Mouse (Mus musculus) liver, embryonic 15.5 days (tissue): Measurements from ENCODE around the gene Zfp61. TPM values are rescaled to one million over a fixed set of nuclear protein-coding genes. Genes with fewer than 3 reads are reported as not detected.

Source experiments
- ATAC-seq: fragments of 200-750 bp; cut with Nextera tagmentation; 2 replicates; pipeline ENCODE4 v1.8.0; 2017; ENCODE audit warnings: moderate number of reproducible peaks, mild to moderate bottlenecking, moderate library complexity; ENCODE audit not compliant: insufficient read depth
- H3K27ac ChIP-seq: fragments of 300-500 bp; sonication (generic); replicated peaks from 2 replicates; pipeline ENCODE4 v1.5.1; 2015; ENCODE audit warnings: mild to moderate bottlenecking, inconsistent platforms
- H3K27me3 ChIP-seq: fragments of 300-500 bp; sonication (generic); 2 replicates; pipeline ENCODE4 v1.6.1; 2015; ENCODE audit warnings: mild to moderate bottlenecking, inconsistent platforms
- H3K36me3 ChIP-seq: fragments of 300-500 bp; sonication (generic); replicated peaks from 2 replicates; pipeline ENCODE4 v1.6.1; 2015; ENCODE audit warnings: moderate library complexity, mild to moderate bottlenecking, inconsistent platforms
- H3K4me1 ChIP-seq: fragments of 300-500 bp; sonication (generic); replicated peaks from 2 replicates; pipeline ENCODE4 v1.6.1; 2015; ENCODE audit warnings: inconsistent platforms
- H3K4me2 ChIP-seq: fragments of 300-500 bp; sonication (generic); 2 replicates; pipeline ENCODE4 v1.6.1; 2015; ENCODE audit warnings: moderate library complexity, mild to moderate bottlenecking, inconsistent platforms
- H3K4me3 ChIP-seq: fragments of 300-500 bp; sonication (generic); replicated peaks from 2 replicates; pipeline ENCODE4 v1.5.1; 2015; ENCODE audit warnings: mild to moderate bottlenecking, inconsistent platforms
- H3K9ac ChIP-seq: fragments of 300-500 bp; sonication (generic); 2 replicates; pipeline ENCODE4 v1.6.1; 2015; ENCODE audit warnings: moderate library complexity, mild to moderate bottlenecking, inconsistent platforms
- H3K9me3 ChIP-seq: fragments of 300-500 bp; sonication (generic); replicated peaks from 2 replicates; pipeline ENCODE4 v1.6.1; 2016; ENCODE audit warnings: inconsistent platforms
- WGBS: fragments of 180-500 bp; shearing (Covaris S2); methylation state at CpG from one replicate; pipeline ENCODE4 v1.1.7; 2015; ENCODE audit warnings: mixed read lengths; ENCODE audit not compliant: insufficient replicate concordance; 5-methylcytosine and 5-hydroxymethylcytosine counted together
- polyA plus RNA-seq: library from polyadenylated mRNA; unstranded; fragments of >200 nt; fragmentation: Nextera tagmentation; extraction: Ambion mirVana; gene quantifications from 2 replicates; pipeline ENCODE4 v1.2.1, GENCODE M21; 2015

Zfp61 gene
- polyA plus RNA-seq, 1 experiment from 2014 or later, result 2.6 TPM

DNA sequence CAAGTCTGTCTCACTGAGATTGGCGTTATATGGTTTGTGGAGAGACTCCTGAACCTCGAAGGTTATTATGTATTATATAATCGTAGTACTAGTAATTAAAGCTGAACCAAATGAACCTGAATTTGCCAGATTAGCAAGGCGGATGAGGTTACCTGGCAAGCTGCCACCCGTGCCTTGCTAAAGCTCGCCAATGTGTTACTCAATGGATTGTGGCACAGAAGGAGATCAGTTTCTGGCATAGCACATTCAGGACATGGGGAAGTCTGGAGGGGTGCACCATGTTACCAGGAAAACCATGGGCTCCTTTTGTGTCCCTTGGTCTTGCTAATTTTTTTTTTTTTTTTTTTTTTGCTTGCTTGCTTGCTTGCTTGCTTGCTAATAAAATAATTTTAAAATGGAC, 24.2 kb upstream of the Zfp61 start:
- H3K9me3 ChIP-seq, result no peaks in the 10 kb centered on the region
- H3K36me3 ChIP-seq, result no peaks in the 10 kb centered on the region
- 74% methylated on average over 6 of the region's 6 CpGs for WGBS
- ATAC-seq, result no peak
- H3K4me2 ChIP-seq, result no peak overlapping the region
- no peak overlapping the region for H3K27ac ChIP-seq
- no peak overlapping the region for H3K9ac ChIP-seq
- H3K27me3 ChIP-seq, result peaks cover 22% of the 10 kb centered on the region
- no peaks in the 10 kb centered on the region for H3K4me1 ChIP-seq
- no peak overlapping the region for H3K4me3 ChIP-seq

DNA sequence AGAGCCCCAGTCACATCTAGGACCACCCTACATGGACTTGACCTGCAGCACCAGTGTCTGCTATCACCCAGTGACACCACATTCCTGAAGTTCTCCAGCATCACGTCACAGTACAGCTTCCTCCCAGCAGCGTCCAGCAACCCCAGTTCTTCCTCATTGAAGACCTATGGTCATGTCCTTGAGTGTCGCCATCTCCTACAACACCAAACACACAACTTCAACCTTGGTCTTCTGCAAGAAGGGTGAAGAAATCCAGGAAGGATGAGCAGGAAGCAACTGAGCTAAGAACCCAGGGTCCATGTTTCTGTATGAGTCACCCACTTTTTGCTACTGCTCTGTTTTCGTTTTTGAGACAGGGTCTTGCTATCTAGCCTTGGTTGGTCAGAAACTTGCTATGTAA, 21.6 kb upstream of the Zfp61 start:
- H3K36me3 ChIP-seq, result no peaks in the 10 kb centered on the region
- H3K27ac ChIP-seq, result no peak overlapping the region
- H3K4me2 ChIP-seq, result no peak overlapping the region
- H3K4me3 ChIP-seq, result no peak overlapping the region
- no peaks in the 10 kb centered on the region for H3K9me3 ChIP-seq
- no peak overlapping the region for H3K9ac ChIP-seq
- H3K4me1 ChIP-seq, result no peaks in the 10 kb centered on the region
- 68% methylated on average over 4 of the region's 4 CpGs for WGBS
- ATAC-seq, result no peak
- peaks cover 22% of the 10 kb centered on the region for H3K27me3 ChIP-seq

DNA sequence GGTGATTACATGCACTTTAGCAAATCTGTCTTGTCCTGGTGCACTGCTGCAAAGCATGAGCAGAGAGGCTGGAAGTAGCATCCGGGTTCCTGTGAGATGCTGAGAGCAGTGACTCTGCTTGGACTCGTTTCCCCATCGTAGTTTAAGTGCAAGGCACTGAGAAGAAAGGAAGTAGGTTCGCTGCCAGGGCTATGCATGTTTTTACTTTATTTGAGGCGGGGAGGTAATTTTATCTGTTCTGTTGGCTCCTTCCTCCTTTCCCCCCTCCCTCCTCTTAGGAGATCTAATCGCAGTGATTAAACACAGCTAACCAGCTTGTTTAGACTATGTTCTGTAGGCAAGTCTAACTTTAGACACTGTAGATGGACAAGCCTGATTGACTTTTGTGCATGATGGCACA, 17.9 kb upstream of the Zfp61 start:
- no peak overlapping the region for H3K4me2 ChIP-seq
- H3K9ac ChIP-seq, result no peak overlapping the region
- no peaks in the 10 kb centered on the region for H3K27me3 ChIP-seq
- no peak for ATAC-seq
- WGBS, result 19% methylated on average over 6 of the region's 6 CpGs
- no peak overlapping the region for H3K4me3 ChIP-seq
- H3K36me3 ChIP-seq, result no peaks in the 10 kb centered on the region
- no peaks in the 10 kb centered on the region for H3K9me3 ChIP-seq
- H3K27ac ChIP-seq, result no peak overlapping the region
- peaks cover 14% of the 10 kb centered on the region for H3K4me1 ChIP-seq

DNA sequence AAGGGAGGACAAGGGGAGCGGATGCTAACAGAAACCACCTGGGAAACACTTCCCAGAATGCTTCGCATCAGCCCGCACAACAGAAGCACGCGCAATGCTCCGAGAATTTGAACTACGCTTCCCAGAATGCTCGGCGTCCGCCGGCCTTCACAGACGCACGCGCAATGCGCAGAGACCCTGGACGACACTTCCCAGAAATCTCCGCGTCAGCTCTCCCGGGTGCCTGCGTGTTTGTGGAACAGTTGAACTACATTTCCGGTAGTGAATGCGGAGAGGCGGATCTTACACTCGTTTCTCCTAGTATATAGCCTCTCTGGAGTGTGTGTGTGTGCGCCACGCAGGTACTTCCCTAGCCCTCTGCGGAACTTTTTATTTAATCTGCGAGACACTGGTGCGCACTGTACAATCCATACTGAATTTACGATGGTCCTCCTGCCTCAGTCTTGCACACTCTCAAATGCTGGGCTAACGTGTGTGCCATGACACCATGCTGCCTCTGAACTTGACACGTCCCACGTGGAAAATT, 15.6 kb upstream of the Zfp61 start, which contains the start of gene Zfp94:
Gene Zfp94 (minus strand): TSS at position 100 of the 526 bp plus-strand sequence.
- WGBS, result under 1% methylated on average over 33 of the region's 33 CpGs
- peak; percentile 91 for ATAC-seq

DNA sequence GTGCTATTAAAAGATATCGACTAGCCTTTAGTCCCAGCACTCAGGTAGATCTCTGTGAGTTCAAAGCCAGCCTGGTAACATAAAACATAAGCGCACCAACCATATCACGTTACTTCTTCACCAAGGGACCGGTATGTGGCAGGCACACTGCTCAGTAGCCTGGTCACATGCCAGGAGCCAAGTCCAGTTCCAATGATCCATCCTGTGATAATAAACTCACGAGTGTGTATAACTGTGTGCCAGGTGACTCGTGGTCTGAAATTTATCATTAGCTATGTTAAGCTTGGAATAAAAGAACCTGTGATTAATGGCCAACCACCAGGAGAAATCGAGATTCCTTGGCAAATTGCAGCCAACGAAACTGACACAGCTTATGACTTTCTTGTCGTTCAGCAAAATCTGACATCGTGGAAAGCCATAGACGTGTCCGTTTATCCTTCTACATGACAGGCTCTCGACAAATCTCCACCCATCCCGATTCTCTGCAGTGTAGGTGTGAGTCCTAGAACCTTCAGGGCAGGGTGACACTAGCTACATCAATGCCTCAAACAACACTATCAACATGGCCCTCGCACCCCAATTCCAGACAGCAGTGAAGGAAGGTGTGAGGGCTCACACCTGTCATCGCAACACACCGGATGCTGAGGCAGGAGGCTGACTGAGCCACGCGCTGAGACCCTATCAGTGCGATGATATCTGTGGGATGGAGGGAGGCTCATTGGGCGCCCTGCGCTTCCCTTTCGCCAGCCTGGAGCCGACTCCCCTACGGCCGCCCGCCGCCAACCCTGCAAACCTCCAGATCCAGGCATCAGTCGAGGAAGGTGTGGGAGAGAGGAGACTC, 14.9 kb upstream of the Zfp61 start:
- peak; percentile 59; the same call in 1 of the 2 replicates for ATAC-seq
- 25% methylated on average over 29 of the region's 29 CpGs for WGBS

More for the DNA sequence above, 15.6 kb upstream of the Zfp61 start, which contains the start of gene Zfp94:
- H3K4me2 ChIP-seq, result peak within 1 kb of the TSS; percentile 88
- H3K4me3 ChIP-seq, result peak within 1 kb of the TSS; percentile 71
- H3K4me1 ChIP-seq, result peaks cover 14% of the 10 kb centered on the region
- H3K9me3 ChIP-seq, result no peaks in the 10 kb centered on the region
- no peaks in the 10 kb centered on the region for H3K27me3 ChIP-seq
- no peaks in the 10 kb centered on the region for H3K36me3 ChIP-seq
- peak within 1 kb of the TSS; percentile 62 for H3K9ac ChIP-seq
- H3K27ac ChIP-seq, result peak within 1 kb of the TSS; percentile 74

DNA sequence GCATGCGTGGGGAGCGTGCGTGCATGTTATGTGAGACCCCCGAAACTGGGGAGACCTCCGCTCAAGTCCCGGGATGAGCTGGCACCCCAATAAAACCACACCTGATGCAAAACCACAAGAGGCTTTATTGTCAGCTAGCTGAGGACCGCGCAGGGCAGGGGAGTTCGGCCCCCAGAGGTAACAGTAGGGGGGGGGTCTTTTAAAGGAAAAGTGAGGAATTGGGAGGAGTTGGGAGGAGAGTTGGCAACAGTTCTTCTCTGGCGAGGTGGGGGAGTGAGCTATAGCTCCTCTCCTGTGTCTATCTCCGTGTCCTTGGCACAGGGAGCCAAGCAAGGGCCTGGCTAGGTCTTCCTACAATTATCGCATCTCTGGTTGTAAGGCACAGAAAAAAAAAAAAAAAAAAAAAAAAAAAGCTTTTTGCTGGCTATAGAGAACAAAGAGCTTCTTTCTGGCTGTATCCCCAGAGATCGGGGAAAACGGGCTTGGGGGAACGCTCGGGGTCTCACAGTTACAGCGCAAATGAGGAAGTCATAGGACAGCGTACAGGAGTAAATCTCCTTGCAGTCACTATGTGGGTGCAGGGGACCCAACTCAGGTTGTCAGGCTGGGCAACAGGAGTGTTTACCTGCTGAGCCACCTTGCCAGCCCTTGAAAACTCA, 1.1 kb downstream of the Zfp61 start:
- no peak for ATAC-seq
- 0 out of 2 replicates have a peak overlapping the region, but pooled peaks have one; percentile 1 for H3K27ac ChIP-seq
- H3K36me3 ChIP-seq, result peaks cover 9% of the 10 kb centered on the region; the same call in 1 of the 2 replicates
- no peaks in the 10 kb centered on the region for H3K27me3 ChIP-seq
- H3K4me1 ChIP-seq, result peaks cover 33% of the 10 kb centered on the region
- H3K4me3 ChIP-seq, result peak overlapping the region; percentile 68
- H3K9me3 ChIP-seq, result no peaks in the 10 kb centered on the region
- peak overlapping the region; percentile 39 for H3K9ac ChIP-seq
- 2% methylated on average over 18 of the region's 18 CpGs for WGBS
- peak overlapping the region; percentile 88 for H3K4me2 ChIP-seq

More for the DNA sequence above, 14.9 kb upstream of the Zfp61 start:
- Histone ChIP-seq H3K27ac (0 out of 2 replicates have a peak overlapping the region, but pooled peaks have one; percentile 34), H3K4me3 (peak overlapping the region; percentile 71), H3K9me3 (no peaks in the 10 kb centered on the region), H3K9ac (peak overlapping the region; percentile 62), H3K4me1 (peaks cover 14% of the 10 kb centered on the region), H3K4me2 (peak overlapping the region; percentile 88), H3K36me3 (0 out of 2 replicates have a peak, but pooled peaks cover 4% of the 10 kb centered on the region), H3K27me3 (no peaks in the 10 kb centered on the region)

DNA sequence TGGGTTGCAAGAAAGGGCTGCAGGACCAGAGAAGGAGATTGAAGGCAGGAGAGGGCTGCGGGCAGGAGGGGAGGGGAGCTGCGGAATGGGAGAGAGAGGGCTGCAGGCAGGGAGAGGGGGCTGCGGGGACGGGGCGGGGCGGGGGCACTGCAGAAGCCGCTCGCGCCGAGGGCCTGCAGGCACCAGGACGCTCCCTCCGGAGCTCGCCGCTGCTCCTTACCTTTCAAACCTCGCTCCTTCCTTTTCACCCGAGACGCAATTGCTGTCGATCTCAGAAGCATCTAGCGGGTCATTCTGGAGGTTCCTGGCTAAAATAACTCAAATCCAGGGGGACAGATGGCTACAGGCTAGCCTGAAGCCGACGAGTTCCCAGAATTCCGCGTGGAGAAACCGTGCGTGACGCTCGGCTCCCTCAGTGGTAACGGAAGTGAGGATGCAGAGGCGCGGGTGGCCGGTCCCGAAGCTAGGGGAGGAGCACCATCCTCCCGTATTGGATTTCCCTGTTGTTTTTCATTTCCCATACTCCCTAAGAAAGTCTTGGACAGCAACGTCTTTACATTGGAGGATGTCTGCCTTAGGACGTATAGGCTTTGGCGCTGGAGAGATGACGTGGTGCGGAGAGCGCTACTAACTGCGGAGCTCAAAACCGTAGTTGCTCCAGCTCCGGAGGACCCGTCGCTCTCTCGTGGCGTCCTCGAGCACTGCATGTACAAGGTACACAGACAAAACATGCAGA, 1.9 kb downstream of the Zfp61 start:
- WGBS, result under 1% methylated on average over 46 of the region's 47 CpGs
- Histone ChIP-seq H3K4me1 (peaks cover 33% of the 10 kb centered on the region), H3K27me3 (no peaks in the 10 kb centered on the region), H3K9ac (peak overlapping the region; percentile 67), H3K4me2 (peak overlapping the region; percentile 88), H3K36me3 (peaks cover 11% of the 10 kb centered on the region; the same call in 1 of the 2 replicates), H3K9me3 (no peaks in the 10 kb centered on the region), H3K4me3 (peak overlapping the region; percentile 68), H3K27ac (no peak overlapping the region)
- ATAC-seq, result peak; percentile 80

DNA sequence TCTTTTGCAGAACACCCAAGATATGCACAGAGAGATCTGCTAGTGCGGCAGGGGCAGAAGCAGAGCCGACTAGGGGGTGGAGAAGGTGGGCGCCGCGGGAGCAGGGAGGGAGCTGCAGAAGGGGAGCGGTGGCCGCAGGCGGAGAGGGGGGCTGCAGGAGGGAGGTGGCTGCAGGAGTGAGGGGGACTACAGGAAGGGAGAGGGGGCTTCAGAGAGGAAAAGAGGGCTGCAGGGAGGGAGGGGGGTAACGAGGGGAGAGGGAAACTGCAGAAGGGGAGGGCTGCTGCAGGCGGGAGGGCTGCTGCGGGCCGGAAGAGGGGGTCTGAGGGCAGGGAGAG, 2.4 kb downstream of the Zfp61 start:
- H3K36me3 ChIP-seq, result peaks cover 11% of the 10 kb centered on the region; the same call in 1 of the 2 replicates
- 3% methylated on average over 12 of the region's 12 CpGs for WGBS

DNA sequence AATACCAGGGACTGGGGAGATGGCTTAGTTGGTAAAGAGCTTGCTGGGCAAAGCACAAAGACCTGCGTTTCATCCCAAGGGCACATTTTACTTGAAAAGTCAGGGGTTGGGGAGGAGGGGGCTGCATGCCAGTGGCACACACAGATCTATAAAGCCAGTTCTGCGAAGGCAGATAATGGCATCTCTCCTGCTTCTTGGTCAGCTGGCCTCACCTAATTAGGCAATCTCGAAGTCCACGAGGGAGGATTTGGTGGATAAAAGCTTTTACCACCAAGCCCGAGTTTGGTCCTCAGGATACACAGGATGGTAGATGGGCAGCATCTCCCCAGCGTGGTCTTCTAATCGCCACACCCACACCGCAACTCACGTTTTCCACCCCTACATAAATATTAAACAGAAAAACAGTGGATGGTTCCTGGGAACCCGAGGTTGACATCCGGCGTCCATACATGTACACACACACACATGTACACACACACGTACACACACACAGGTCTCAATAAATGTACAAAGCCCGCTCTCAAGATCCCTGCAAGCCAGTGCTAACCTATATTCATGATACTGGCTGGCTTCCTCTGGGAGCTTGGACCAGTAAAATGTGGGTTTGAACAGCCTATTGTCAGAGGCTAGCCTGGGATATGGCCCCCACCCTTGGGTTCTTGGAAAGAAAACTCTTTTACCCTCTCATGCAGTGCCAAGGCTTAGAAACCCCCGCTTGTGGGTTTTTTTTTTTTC, 3.5 kb downstream of the Zfp61 start:
- Histone ChIP-seq H3K4me1 (peaks cover 41% of the 10 kb centered on the region), H3K36me3 (peaks cover 17% of the 10 kb centered on the region), H3K4me3 (no peak overlapping the region), H3K27ac (no peak overlapping the region), H3K9me3 (no peaks in the 10 kb centered on the region), H3K27me3 (no peaks in the 10 kb centered on the region), H3K9ac (no peak overlapping the region), H3K4me2 (no peak overlapping the region; the same call in 1 of the 2 replicates)
- 84% methylated on average over 15 of the region's 15 CpGs for WGBS
- ATAC-seq, result no peak

More for the DNA sequence above, 2.4 kb downstream of the Zfp61 start:
- Histone ChIP-seq H3K9ac (peak overlapping the region; percentile 67; the same call in 1 of the 2 replicates), H3K9me3 (no peaks in the 10 kb centered on the region), H3K4me3 (peak overlapping the region; percentile 68), H3K27me3 (no peaks in the 10 kb centered on the region), H3K27ac (no peak overlapping the region), H3K4me2 (peak overlapping the region; percentile 88), H3K4me1 (peaks cover 37% of the 10 kb centered on the region)
- ATAC-seq, result no peak

DNA sequence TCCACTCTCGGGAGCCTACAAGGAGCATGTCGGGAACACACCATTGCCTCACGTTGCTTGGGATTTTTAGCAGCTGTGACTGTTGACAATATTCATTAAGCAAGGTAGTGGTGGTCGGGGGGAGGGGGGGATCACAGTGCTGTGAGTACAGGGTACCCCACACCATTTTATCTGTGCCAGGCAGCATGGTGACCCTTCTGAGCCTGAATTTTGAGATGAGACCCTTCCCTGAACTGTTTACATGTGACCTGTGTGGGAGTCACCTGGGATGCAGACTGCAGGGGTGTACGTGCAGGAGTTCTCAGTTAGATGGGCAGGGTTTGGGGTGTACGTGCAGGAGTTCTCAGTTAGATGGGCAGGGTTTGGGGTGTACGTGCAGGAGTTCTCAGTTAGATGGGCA, 4.6 kb downstream of the Zfp61 start:
- WGBS, result 80% methylated on average over 7 of the region's 7 CpGs
- no peak for ATAC-seq
- Histone ChIP-seq H3K36me3 (peaks cover 29% of the 10 kb centered on the region), H3K4me2 (no peak overlapping the region), H3K4me1 (peaks cover 41% of the 10 kb centered on the region), H3K9me3 (no peaks in the 10 kb centered on the region), H3K4me3 (no peak overlapping the region), H3K27me3 (no peaks in the 10 kb centered on the region), H3K9ac (no peak overlapping the region), H3K27ac (no peak overlapping the region)
